Mouse (Mus musculus) frontal cortex, postnatal 36 days (tissue): ENCODE data around the gene Il27ra.

Source experiments
- DNase-seq, 2 experiments: peaks; one replicate each; pipeline ENCODE4 v3.0.0; 2022; ENCODE audit warnings: low spot score in 2 of 2

Il27ra gene

GRCm38 (mm10) chr8:84042066-84042947 is at the start of gene Il27ra:
Gene Il27ra, minus strand, starts transcription at chr8:84042589.
- DNase-seq, result peak in 1 of 2 experiments; percentile 16

DNA sequence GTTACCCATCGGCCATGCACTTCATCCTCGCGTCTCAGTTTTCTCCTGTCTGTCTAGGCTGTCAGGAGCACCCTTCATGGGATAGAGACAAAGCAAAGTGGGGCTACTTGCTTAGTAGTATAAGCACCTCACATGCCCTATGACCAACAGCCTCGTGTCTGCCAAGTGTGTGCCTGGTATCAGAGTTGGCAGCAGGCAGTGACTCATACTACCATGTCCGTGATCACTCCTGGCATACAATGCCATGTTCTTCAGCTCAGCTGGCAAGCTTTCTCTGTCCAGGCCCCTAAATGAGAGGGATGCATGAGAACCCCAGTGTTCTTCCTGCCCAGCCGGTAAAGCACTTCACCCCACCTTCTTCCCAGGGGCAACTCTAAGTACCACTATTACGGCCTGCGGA is 48.2 kb upstream of the Il27ra start:
- no peak for DNase-seq

DNA sequence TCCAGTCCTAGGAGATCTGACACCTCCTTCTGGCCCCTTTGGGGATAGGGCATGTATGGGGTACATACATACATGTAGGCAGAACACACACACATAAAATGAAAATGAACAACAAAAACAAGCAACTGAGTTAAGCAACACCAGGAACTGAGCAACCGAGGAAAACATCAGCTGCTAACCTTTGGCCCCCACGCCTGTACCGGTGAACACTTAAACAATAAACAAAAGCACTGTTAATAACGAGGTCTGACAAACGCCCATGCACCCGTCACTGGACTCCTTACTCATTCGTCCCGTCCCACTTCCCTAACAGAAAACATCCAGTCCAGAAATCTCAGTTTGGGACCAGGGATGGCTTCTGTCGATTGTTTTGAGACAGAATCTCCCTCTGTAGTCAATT is 46.9 kb upstream of the Il27ra start:
- DNase-seq, result no peak

GRCm38 (mm10) chr8:84087821-84088220 is 45.4 kb upstream of the Il27ra start:
- DNase-seq, result no peak

DNA sequence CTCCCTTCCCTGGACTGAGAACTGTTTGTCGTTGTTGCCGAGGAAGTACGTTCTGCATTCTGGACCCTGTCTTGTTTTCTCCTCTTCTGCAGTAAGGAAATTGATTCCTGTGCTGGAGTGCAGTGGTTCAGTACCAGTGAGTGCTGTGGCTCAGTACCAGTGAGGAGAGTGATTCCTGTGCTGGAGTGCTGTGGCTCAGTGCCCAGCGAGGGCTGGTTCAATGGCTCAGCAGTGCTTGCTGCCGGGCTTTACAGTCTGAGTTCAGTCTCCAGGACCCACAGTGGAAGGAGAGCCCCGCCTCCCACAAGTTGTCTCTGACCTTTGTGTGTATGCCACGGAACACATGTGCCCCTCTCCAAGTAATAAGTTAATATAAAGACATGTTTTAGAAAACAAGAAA is 44.8 kb upstream of the Il27ra start:
- no peak for DNase-seq

DNA sequence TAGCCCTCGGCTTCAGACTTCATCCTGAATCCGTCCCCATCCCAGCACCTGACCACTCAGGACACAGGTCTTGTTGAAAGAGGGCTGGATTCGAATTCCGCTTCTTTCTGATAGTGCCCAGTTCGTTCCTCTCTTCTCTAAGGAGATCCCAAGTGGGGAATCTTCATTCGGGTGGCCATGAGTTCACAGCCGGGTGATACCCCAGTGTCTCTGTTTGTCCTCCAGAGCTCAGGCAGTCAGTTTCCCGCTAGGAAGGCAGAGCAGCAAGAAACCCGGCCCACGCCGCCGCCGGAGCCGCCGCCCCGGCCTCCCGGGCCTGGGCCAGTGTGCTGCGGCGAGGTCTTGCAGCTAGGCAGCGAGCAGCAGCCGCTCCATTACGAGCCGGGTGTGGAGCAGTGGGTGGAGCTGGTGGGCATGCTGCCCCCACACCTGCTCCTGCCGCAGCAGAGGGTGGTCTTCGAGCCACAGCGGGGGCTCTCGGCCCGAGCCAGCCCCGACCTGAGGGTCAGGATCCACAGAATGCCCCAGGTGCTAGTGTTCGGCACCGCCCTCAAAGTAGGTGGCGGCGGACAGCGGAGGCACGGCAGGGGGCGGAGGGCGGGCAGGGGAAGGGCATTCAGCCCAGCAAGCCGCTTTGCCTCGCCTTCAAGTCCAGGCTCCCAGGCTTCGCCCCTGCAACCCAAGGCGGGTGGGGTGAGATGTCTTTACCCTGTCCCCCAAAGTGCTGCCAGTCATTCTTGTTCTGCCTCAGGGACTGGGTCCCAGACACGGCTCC is 42.1 kb upstream of the Il27ra start:
- DNase-seq, result no peak

DNA sequence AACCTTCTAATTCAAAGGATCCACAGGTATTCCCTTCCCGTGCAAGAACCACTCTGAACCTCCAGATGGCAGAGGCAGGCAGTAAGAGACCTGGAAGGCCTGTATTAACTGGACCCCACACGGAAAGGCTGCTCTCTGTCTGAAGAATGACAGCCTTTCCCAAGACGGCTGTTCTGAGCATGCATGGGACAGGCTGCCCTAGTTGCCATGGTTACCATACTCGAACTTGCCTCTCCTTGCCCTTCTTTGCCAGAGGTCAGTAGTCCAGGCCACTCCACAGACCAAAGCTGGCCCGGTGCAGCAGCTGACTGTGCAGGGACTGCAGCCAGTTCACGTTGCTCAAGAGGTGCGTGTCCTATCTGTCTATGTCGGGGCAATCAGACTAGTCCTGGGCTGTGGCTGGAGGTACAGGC is 41.4 kb upstream of the Il27ra start:
- no peak for DNase-seq

- DNase-seq, result no peak
Measured at GRCm38 (mm10) chr8:84079206-84079605, 36.8 kb upstream of the Il27ra start.

DNA sequence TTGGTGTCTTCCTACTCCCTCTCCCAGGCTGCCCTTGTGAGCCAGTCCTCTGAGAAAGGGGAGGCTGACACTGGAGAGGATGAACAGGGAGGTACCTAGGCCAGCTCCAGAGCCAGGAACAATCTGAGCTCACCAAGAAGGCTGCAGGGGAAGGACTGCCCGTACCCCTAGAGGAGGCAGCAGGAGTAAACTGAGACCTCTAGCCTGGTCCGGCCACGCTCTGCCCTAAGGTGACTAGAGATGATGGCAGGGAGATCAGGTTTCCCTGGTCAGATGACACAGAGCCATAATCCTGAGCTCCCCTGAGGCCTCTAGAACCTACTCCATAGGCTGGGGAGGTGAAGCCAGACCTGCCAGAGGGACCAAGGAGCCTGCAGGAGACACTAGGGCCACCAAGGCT is 34.5 kb upstream of the Il27ra start:
- DNase-seq, result no peak

- no peak for DNase-seq
Measured at GRCm38 (mm10) chr8:84076412-84076811, 34.0 kb upstream of the Il27ra start.

GRCm38 (mm10) chr8:84073230-84073976 is 31.0 kb upstream of the Il27ra start:
- DNase-seq, result no peak

GRCm38 (mm10) chr8:84072321-84072720 is 29.9 kb upstream of the Il27ra start:
- DNase-seq, result no peak

GRCm38 (mm10) chr8:84071921-84072320 is 29.5 kb upstream of the Il27ra start:
- no peak for DNase-seq

DNA sequence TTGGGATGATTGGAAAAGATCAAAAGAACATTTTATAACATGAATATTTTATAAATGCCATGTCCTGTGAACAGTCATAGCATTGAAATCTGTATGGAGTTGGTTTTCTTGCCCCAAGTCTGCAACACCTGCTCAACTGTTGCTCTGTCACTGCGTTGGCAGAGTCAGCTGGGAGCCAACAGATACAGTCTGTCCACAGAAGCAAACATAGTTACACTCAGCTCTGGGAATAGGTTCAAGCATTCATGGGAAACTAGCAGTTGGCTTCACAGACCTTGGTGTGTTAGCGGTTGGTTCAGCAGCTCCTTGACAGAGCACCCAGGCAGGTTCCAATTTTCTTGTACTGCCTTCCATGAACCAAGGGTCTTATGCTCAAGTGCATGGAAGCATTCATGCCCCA is 28.3 kb upstream of the Il27ra start:
- peak; percentile 43 to 80 for DNase-seq

GRCm38 (mm10) chr8:84070241-84070640 is 27.9 kb upstream of the Il27ra start:
- DNase-seq, result no peak

DNA sequence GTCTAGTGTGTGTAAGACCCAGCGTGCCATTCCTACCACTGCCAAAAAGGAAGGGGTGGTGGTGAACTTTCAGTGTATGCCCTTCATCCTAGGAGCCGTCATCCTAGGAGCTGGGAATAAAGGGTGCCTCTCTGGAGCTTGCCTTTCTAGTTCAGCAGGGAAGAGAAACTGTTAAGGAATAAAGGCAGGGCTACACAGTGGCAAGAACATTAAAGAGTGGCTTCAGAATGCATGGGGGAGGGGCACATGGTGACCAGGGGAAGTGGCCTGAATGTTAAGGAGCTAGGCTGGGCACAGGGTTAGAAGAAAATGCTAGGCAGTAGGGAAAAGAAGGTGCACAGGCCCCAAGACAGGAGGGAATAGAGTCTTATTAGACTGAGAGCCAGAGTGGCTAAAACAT is 27.4 kb upstream of the Il27ra start:
- no peak for DNase-seq

DNA sequence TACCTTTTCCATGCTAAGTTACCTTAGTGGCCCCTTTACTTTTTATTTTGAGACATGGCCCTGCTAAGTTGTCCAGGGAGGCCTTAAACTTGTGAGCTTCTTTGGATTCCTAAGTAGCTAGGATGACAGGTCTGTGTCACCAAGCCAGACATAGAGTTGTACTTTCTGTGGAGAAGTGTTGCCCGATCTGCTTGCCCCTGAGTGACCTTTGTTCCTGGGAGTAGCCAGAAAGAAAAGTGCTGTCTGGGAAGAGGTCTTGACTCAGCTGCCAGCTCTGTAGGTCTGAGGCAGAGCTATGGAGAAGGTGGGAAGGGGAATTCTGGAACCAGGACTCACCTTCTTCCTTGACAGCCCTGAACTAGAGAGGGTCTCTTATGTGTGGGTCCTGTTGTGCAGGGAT is 26.8 kb upstream of the Il27ra start:
- no peak for DNase-seq

DNA sequence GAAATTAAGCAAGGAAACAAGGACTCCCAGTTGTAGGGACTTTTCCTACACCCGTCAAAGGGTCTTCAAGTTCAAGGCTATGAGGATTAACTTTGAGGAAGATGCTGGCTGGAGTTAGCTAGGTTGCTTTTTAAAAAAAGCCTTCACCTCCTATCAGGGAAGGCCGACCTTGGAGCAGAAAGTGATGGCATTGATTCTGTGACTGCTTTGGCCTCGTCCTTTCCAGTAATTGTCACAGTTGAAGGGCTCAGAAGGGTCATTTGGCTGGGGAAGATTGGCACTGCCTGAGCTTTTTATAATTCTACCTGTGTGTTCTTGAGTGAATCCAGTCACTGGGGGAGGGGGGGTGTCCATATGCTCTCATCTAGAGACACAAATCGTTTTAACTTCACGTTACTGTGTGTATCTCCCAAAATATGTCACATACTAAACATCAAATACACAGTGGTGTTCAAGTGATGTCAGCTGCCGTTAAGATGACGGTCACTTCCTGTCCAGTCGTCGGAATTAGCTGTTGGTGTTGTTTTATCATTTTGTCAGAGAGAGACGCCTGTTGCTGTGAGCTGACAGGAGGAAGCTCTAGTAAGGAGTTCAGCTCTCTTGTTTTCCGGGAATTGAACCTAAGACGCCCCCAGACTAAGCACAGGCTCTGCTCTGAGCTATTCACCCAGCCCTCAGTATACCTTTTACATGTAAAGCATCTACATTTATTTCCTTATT is 26.1 kb upstream of the Il27ra start:
- DNase-seq, result no peak

- DNase-seq, result no peak
Measured at GRCm38 (mm10) chr8:84067911-84068310, 25.5 kb upstream of the Il27ra start.

GRCm38 (mm10) chr8:84067047-84067573 is 24.7 kb upstream of the Il27ra start:
- DNase-seq, result peak; percentile 94 to 95

- DNase-seq, result peak; percentile 99 to 100
Measured at GRCm38 (mm10) chr8:84066291-84066930, 24.0 kb upstream of the Il27ra start, which contains the start of gene Rfx1. Gene Rfx1, plus strand, starts transcription at chr8:84066834.
